Mouse (Mus musculus) heart, postnatal 4 days (tissue): ENCODE data around the gene Myt1. TPM values are rescaled to one million over a fixed set of nuclear protein-coding genes. Genes with fewer than 3 reads are reported as not detected.
"Not testable (repeated sequence)": the region's sequence is repeated elsewhere in the genome, so short reads cannot be mapped to it uniquely, and the experiment has no call there.

ENCODE experiments used
- DNase-seq: peaks from one replicate; pipeline ENCODE4 v3.0.0; 2021
- total RNA-seq, 2 experiments: library from RNA; stranded (reverse); gene quantifications; 2 replicates each; pipeline ENCODE4 v1.2.3; 2021

The Myt1 gene
- total RNA-seq, 2 experiments from 2014 or later: not detected

- DNase-seq: no peak
Measured at GRCm38 (mm10) chr2:181781421-181781820, 18.3 kb downstream of the Myt1 start.

- DNase-seq: no peak
Measured at GRCm38 (mm10) chr2:181787852-181788251, 24.7 kb downstream of the Myt1 start.

GRCm38 (mm10) chr2:181789396-181789795, 26.3 kb downstream of the Myt1 start:
- no peak for DNase-seq

- DNase-seq: not testable (repeated sequence)
Measured at GRCm38 (mm10) chr2:181793186-181793585, 30.1 kb downstream of the Myt1 start.

DNA sequence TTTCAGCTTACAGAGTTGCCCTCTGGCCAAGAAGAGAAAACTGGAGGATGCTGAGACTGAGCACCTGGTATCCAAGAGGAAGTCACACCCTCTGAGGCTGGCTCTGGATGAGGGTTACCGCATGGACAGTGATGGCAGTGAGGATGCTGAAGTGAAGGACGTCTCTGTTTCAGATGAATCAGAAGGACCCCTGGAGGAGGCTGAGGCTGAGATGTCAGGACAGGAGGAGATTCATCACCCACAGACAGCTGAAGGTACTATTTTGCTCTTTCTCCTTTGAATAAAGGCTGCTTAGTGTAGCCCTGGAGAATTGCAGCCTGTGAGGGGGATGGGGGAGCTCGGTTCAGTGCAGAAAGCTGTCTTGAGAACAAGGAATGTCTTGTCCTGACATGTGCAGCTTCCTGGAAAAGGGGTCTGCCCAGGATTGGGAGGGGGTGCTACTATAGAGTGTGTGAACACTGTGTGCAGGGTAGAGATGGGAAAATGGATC, 32.6 kb downstream of the Myt1 start:
- no peak for DNase-seq

DNA sequence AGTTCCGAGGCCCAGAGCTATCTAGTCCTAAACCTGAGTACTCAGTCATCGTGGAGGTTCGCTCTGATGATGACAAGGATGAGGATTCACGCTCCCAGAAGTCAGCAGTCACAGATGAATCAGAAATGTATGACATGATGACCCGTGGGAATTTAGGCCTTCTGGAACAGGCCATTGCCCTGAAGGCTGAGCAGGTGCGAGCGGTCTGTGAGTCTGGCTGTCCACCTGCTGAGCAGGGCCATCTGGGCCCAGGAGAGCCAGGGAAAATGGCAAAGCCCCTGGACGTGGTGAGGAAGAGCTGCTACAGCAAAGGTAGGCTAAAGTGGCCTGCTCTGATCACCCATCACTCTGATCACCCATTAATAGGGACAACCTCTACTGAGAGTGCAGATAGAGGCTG, 34.5 kb downstream of the Myt1 start:
- DNase-seq: no peak

DNA sequence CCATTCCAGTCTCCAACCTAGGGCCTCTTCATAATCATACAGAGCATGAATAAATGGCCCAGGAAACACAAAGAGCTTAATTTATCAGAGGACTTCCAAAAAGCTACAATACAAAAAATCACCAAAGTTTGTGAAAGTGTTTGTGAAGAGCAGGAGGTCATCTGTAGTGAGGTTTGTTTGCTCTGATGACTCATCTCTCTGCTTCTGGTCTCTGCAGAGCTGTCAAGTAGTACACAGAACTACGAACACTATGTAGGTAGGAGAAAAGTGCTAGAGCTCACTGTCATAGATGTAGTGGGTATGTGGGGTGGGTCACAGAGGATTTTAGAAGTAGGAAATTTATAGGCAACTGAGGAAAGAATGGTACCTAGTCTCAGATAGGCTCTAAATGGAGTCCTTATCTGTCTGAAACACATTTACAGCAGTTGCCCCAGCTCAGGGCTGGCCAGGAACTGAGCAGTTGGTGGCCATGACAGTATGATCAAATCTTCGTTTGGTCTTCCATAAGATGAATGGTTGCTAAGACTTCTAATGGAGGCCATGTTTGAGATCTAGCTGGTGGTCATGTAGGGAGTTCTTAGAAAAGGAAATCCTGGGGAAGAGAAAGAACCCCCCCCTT, 66.0 kb downstream of the Myt1 start:
- DNase-seq: no peak

DNA sequence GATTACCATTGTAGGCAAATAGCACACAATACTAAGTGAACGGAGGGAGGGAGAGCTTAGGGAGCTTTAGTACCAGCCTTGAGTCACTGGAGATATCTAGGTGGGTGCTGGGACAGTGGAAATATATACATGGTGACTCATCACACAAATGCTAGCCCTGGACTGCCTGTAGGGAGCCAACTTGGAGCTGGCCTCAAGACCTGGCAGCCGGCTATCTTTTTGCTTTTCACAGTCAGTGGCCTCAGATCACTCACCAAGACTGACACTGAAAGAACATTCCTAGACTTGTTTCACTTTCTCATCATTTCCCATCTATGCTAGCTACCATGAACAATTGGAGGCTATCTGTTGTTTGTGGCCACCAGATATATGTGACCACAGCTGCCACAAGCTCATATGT, 69.6 kb downstream of the Myt1 start:
- no peak for DNase-seq

- DNase-seq: peak; percentile 93
Measured at GRCm38 (mm10) chr2:181837372-181838292, 74.5 kb downstream of the Myt1 start, which contains the start of gene Pcmtd2. Gene Pcmtd2, plus strand, starts transcription at chr2:181837854.

DNA sequence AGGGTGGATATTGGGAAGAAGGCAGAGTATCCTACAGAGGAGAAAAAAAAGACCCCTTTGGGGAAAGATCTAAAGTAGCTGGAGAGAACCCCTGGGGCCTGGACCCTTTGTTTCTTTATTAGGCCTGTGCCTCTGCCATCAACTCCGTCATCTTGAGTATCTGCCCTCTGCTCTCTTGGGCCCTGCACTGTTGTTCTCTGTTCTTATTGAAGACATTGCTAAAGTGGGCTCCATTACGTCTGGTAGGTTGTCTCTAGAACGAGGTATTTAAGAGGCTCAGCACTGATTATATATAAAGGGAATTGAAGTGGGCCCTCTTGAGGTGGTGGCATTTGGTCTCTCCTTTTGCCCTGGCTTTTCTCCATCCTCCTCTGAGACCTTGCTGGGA, 75.2 kb downstream of the Myt1 start:
- DNase-seq: no peak

GRCm38 (mm10) chr2:181845709-181846394, 82.7 kb downstream of the Myt1 start:
- no peak for DNase-seq

GRCm38 (mm10) chr2:181863791-181864535, 100.8 kb downstream of the Myt1 start, which contains the start of gene Polr3k:
Gene Polr3k, plus strand, starts transcription at chr2:181864337.
- DNase-seq: peak; percentile 91

GRCm38 (mm10) chr2:181864536-181864860, 101.4 kb downstream of the Myt1 start:
- DNase-seq: no peak

DNA sequence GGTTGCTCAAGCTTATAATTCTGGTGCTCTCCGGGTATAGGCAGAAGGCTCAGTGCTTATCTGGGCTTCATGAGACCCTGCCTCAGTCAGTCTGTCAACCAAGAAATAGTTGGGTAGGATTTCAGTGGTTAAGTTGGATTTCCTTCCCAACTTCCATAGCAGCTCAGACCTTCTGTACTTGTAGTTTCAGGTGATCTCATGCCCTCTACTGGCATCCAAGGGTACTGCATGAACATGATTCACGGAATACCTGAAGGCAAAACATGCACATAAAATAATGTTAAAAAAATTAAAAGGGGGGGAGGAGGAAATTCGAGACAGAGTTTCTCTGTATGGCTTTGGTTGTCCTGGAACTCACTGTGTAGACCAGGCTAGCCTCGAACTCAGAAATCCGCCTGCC, 103.8 kb downstream of the Myt1 start:
- DNase-seq: peak; percentile 79

DNA sequence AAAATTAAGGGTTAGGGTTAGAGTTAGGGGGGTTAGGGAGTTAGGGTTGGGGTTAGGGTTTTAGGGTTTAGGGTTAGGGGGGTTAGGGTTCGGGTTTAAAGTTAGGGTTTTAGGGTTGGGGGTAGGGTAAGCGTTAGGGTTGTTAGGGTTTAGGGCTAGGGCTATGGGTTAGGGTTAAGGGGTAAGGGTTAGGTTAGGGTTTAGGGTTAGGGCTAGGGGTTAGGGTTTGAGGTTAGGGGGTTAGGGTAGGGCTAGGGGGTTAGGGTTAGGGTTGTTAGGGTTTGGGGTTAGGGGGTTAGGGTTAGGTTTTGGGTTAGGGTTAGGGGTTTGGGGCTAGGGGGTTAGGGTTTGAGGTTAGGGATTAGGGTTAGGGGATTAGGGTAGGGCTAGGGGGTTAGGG, 107.9 kb downstream of the Myt1 start:
- DNase-seq: no peak

Other genes starting within 250 kb of the Myt1 start
- 100 to 1,000 TPM; 111 to 119 TPM for gene Dnajc5, start 242.8 kb upstream of the Myt1 start, total RNA-seq
- gene Uckl1, start 178.4 kb upstream of the Myt1 start, total RNA-seq: 10 to 100 TPM; 50.2 to 54.5 TPM
- 10 to 100 TPM; 35.1 to 36.1 TPM for gene Prpf6, start 171.5 kb upstream of the Myt1 start, total RNA-seq
- 10 to 100 TPM; 41.8 to 45.5 TPM for gene Zfp512b, start 170.5 kb upstream of the Myt1 start, total RNA-seq
- gene Samd10, start 164.1 kb upstream of the Myt1 start, total RNA-seq: 1 to 10 TPM; 4.8 to 4.9 TPM
- gene Gm29797, start 106.3 kb upstream of the Myt1 start, total RNA-seq: not detected
- gene Sox18, start 91.7 kb upstream of the Myt1 start, total RNA-seq: 10 to 100 TPM; 75.9 to 80.3 TPM
- gene Tcea2, start 83.0 kb upstream of the Myt1 start, total RNA-seq: 10 to 100 TPM in 1 of 2 experiments, 1 to 10 TPM in 1; 9.9 to 11.1 TPM
- 10 to 100 TPM; 11.3 to 15.8 TPM for gene Rgs19, start 69.4 kb upstream of the Myt1 start, total RNA-seq
- gene Lkaaear1, start 64.9 kb upstream of the Myt1 start, total RNA-seq: not detected
- under 1 TPM; 0.24 to 0.54 TPM for gene Oprl1, start 48.3 kb upstream of the Myt1 start, total RNA-seq
- 10 to 100 TPM; 28.2 to 28.9 TPM for gene Pcmtd2, start 74.5 kb downstream of the Myt1 start, total RNA-seq
- 10 to 100 TPM; 16.3 to 19.1 TPM for gene Polr3k, start 101.0 kb downstream of the Myt1 start, total RNA-seq
- gene Gm14496, start 227.8 kb downstream of the Myt1 start, total RNA-seq: not detected